Mouse (Mus musculus): ENCODE data around the gene Slc25a1.

GRCm38 (mm10) chr16:17882196-17882595 is 45.8 kb downstream of the Slc25a1 start:
- TF ChIP-seq GATA1 (IDR thresholded peaks at IDR 0.05; ENCODE audit: borderline replicate concordance, low read length) (no peak), FLI1 (IDR thresholded peaks at IDR 0.05; ENCODE audit: low read length) (no peak)
